Mouse (Mus musculus): ENCODE results near the gene Cdc42bpg.

DNA sequence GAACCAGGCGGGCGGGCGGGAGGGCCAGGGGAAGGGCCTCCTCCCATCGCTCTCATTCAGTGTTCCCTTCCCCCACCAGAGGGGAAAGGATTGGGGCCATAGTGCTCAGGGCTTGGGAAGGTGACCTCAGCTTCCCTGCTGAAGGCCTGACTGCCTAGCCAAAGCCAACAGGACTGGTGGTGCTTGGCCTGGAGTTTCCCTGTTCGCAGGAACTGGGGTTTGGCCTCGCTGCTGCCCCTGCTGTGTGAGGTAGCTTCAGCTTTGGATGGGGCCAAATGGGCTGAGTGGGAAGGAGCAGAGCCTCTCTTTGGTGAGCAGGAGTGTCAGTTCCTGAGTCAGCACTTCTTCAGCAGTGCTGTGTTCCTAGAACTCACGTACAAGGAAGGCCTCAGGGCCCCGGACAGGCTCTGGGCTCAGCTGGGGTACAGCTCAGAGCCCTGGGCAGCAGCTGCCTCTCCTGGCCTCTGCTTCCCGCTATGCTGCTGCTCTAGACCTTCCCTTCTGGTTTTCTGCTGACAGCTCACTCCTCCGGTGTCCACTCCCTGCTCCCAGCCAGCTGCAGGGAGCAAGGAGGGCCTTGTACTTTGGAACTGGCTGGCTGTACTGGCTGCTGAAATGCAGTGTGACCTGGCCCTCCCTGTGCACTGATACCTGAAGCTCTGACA, 15.0 kb upstream of the Cdc42bpg start:
- TF ChIP-seq POLR2A (IDR thresholded peaks at IDR 0.05; ENCODE audit: borderline replicate concordance, extremely low read depth, low read depth, low read length) (no peak), CTCF (IDR thresholded peaks at IDR 0.05; ENCODE audit: insufficient read depth, low read length) (no peak)
